Mouse (Mus musculus) kidney, adult 2 months (tissue): ENCODE results near the gene Myh8.

Source experiments
- CTCF ChIP-seq: fragments of 200-500 bp; conservative IDR thresholded peaks from 2 replicates; pipeline ENCODE4 v1.5.1; 2011; ENCODE audit warnings: low read depth, mild to moderate bottlenecking, control low read depth, low read length, moderate library complexity, mixed read lengths; ENCODE audit not compliant: insufficient read depth, insufficient read length
- POLR2A ChIP-seq: fragments of 200-500 bp; IDR thresholded peaks from one replicate; pipeline ENCODE4 v1.6.1; 2011; ENCODE audit warnings: low read depth, low read length, control low read depth

- no peak for TF ChIP-seq POLR2A
- TF ChIP-seq CTCF = no peak
Observed at GRCm38 (mm10) chr11:67313733-67314452, 37.0 kb downstream of the Myh8 start.
